Mouse (Mus musculus): ENCODE measurements around the gene Olfr633.
"Not testable (repeated sequence)": the region's sequence is repeated elsewhere in the genome, so short reads cannot be mapped to it uniquely, and the experiment has no call there.

DNA sequence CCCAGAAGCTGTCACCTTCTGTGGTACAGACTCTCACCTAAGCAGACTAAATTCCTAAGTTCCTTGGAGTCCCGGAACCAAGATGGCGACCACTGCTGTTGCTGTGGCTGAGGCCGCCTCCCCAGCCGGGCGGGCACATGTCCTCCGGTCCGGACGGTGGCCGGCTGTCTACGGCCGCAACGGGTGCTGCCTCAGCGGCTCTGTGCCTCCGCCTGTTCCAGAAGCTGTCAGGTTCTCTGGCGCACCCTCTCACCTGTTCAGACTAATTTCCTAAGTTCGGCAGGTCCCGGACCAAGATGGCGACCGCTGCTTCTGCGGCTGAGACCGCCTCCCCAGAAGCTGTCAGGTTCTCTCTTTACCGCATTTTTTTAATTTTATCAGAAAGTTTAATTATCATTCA lies 22.6 kb downstream of the Olfr633 start:
- TF ChIP-seq CTCF, EP300 (IDR thresholded peaks at IDR 0.05; ENCODE audit: low read depth): not testable (repeated sequence)

Measured in liver, postnatal 0 days (tissue).